Mouse (Mus musculus) MEL (cell line): ENCODE measurements around the gene Trpm2. TPM values are rescaled to one million over a fixed set of nuclear protein-coding genes. Genes with fewer than 3 reads are reported as not detected.

Experiments used
- DNase-seq: peaks from one replicate; pipeline ENCODE4 v3.0.0; 2011; ENCODE audit warnings: low read depth, low spot score
- H3K27ac ChIP-seq: 2 replicates; pipeline ENCODE4 v1.5.1; 2012; ENCODE audit warnings: low read depth, mild to moderate bottlenecking, control low read depth, low read length, moderate library complexity; ENCODE audit not compliant: control insufficient read depth
- H3K27me3 ChIP-seq, 2 experiments: fragments of 150-350 bp in 1 of 2; sonication (generic) in 1 of 2; 2 replicates each; pipeline ENCODE4 v1.6.1; 2012; ENCODE audit warnings: low read length in 2 of 2, mild to moderate bottlenecking in 2 of 2, improper control_type of control experiment in 1 of 2, moderate library complexity in 1 of 2; ENCODE audit not compliant: insufficient read depth in 2 of 2, control insufficient read depth in 1 of 2
- H3K36me3 ChIP-seq, 2 experiments: 2 replicates each; pipeline ENCODE4 v1.6.1; 2012 to 2014; ENCODE audit warnings: low read length in 2 of 2, improper control_type of control experiment in 1 of 2, inconsistent platforms in 1 of 2, mild to moderate bottlenecking in 1 of 2; ENCODE audit not compliant: insufficient read depth in 2 of 2, control insufficient read depth in 1 of 2
- H3K4me1 ChIP-seq, 2 experiments: fragments of 150-350 bp in 1 of 2; sonication (generic) in 1 of 2; 2 replicates each; pipeline ENCODE4 v1.6.1; 2012; ENCODE audit warnings: low read length in 2 of 2, improper control_type of control experiment in 1 of 2, mild to moderate bottlenecking in 1 of 2; ENCODE audit not compliant: insufficient read depth in 2 of 2, control insufficient read depth in 1 of 2
- H3K4me3 ChIP-seq, 2 experiments: fragments of 150-350 bp in 1 of 2; sonication (generic) in 1 of 2; 2 replicates each; pipeline ENCODE4 v1.5.1; 2012; ENCODE audit warnings: low read depth in 2 of 2, low read length in 2 of 2, mild to moderate bottlenecking in 2 of 2, moderate library complexity in 2 of 2, control low read depth in 1 of 2, improper control_type of control experiment in 1 of 2; ENCODE audit not compliant: control insufficient read depth in 1 of 2, insufficient read depth in 1 of 2
- H3K79me2 ChIP-seq: 2 replicates; pipeline ENCODE4 v1.6.1; 2012; ENCODE audit warnings: mild to moderate bottlenecking, low read length, moderate library complexity; ENCODE audit not compliant: control insufficient read depth, poor library complexity, insufficient read depth
- H3K9ac ChIP-seq: 2 replicates; pipeline ENCODE4 v1.6.1; 2012; ENCODE audit warnings: low read depth, mild to moderate bottlenecking, control low read depth, low read length, moderate library complexity; ENCODE audit not compliant: control insufficient read depth, poor library complexity, severe bottlenecking
- H3K9me3 ChIP-seq: fragments of 150-350 bp; sonication (generic); replicated peaks from 2 replicates; pipeline ENCODE4 v1.6.1; 2012; ENCODE audit warnings: mild to moderate bottlenecking, low read length, improper control_type of control experiment, moderate library complexity; ENCODE audit not compliant: insufficient read depth
- CHD2 ChIP-seq: IDR thresholded peaks from 2 replicates; pipeline ENCODE4 v1.6.1; 2011; ENCODE audit warnings: low read length, improper control_type of control experiment
- CTCF ChIP-seq, 3 experiments: IDR thresholded peaks in 2 of 3; conservative IDR thresholded peaks in 1 of 3; 2 replicates each; pipeline ENCODE4 v1.5.1; 2011 to 2012; ENCODE audit warnings: low read length in 3 of 3, low read depth in 2 of 3, mild to moderate bottlenecking in 2 of 3, improper control_type of control experiment in 1 of 3, inconsistent platforms in 1 of 3, mixed read lengths in 1 of 3, moderate library complexity in 1 of 3; ENCODE audit not compliant: control insufficient read depth in 1 of 3, insufficient read depth in 1 of 3, poor library complexity in 1 of 3, severe bottlenecking in 1 of 3
- ELF1 ChIP-seq: IDR thresholded peaks from 2 replicates; pipeline ENCODE4 v1.6.1; 2014; ENCODE audit warnings: low read depth, mild to moderate bottlenecking, inconsistent platforms, low read length, improper control_type of control experiment, moderate library complexity
- JUND ChIP-seq: IDR thresholded peaks from 2 replicates; pipeline ENCODE4 v1.6.1; 2011; ENCODE audit warnings: low read depth, mild to moderate bottlenecking, improper control_type of control experiment, low read length
- MAZ ChIP-seq: IDR thresholded peaks from 2 replicates; pipeline ENCODE4 v1.6.1; 2012; ENCODE audit warnings: low read depth, mild to moderate bottlenecking, inconsistent platforms, low read length, improper control_type of control experiment
- MEF2A ChIP-seq: IDR thresholded peaks from 2 replicates; pipeline ENCODE4 v1.6.1; 2014; ENCODE audit warnings: low read depth, mild to moderate bottlenecking, inconsistent platforms, low read length, improper control_type of control experiment; ENCODE audit not compliant: poor library complexity, insufficient replicate concordance, severe bottlenecking; ENCODE audit errors: extremely low read depth
- MYB ChIP-seq: IDR thresholded peaks from 2 replicates; pipeline ENCODE4 v1.6.1; 2011; ENCODE audit warnings: mild to moderate bottlenecking, low read depth, low read length, improper control_type of control experiment
- MYC ChIP-seq: IDR thresholded peaks from 2 replicates; pipeline ENCODE4 v1.6.1; 2011; ENCODE audit warnings: low read depth, mild to moderate bottlenecking, low read length, improper control_type of control experiment, moderate library complexity
- NELFE ChIP-seq: IDR thresholded peaks from 2 replicates; pipeline ENCODE4 v1.6.1; 2011; ENCODE audit warnings: low read depth, low read length, improper control_type of control experiment
- POLR2A ChIP-seq, 2 experiments: IDR thresholded peaks; 2 replicates each; pipeline ENCODE4 v1.6.1; 2011 to 2012; ENCODE audit warnings: low read length in 2 of 2, mild to moderate bottlenecking in 2 of 2, control low read depth in 1 of 2, improper control_type of control experiment in 1 of 2, low read depth in 1 of 2, moderate library complexity in 1 of 2; ENCODE audit not compliant: control insufficient read depth in 1 of 2, insufficient read depth in 1 of 2, poor library complexity in 1 of 2
- RAD21 ChIP-seq: IDR thresholded peaks from 2 replicates; pipeline ENCODE4 v1.6.1; 2011; ENCODE audit warnings: mild to moderate bottlenecking, low read depth, low read length, improper control_type of control experiment
- SIN3A ChIP-seq: IDR thresholded peaks from 2 replicates; pipeline ENCODE4 v1.6.1; 2012; ENCODE audit warnings: low read length, improper control_type of control experiment, inconsistent platforms
- SMC3 ChIP-seq: IDR thresholded peaks from 2 replicates; pipeline ENCODE4 v1.6.1; 2011; ENCODE audit warnings: low read depth, low read length, improper control_type of control experiment
- TAL1 ChIP-seq: IDR thresholded peaks from 2 replicates; pipeline ENCODE4 v1.6.1; 2012; ENCODE audit warnings: mild to moderate bottlenecking, inconsistent platforms, low read length, moderate library complexity, mixed read lengths
- TBP ChIP-seq: IDR thresholded peaks from 2 replicates; pipeline ENCODE4 v1.8.0; 2011; ENCODE audit warnings: low read depth, low read length, improper control_type of control experiment
- UBTF ChIP-seq: IDR thresholded peaks from 2 replicates; pipeline ENCODE4 v1.6.1; 2012; ENCODE audit warnings: low read depth, mild to moderate bottlenecking, inconsistent platforms, low read length, improper control_type of control experiment, moderate library complexity, borderline replicate concordance; ENCODE audit not compliant: insufficient read depth
- USF1 ChIP-seq: IDR thresholded peaks from 2 replicates; pipeline ENCODE4 v1.6.1; 2014; ENCODE audit warnings: low read depth, mild to moderate bottlenecking, inconsistent platforms, low read length, improper control_type of control experiment, moderate library complexity
- ZC3H11A ChIP-seq: IDR thresholded peaks from 2 replicates; pipeline ENCODE4 v1.6.1; 2012; ENCODE audit warnings: low read depth, mild to moderate bottlenecking, inconsistent platforms, low read length, improper control_type of control experiment
- ZKSCAN1 ChIP-seq: IDR thresholded peaks from 2 replicates; pipeline ENCODE4 v1.6.1; 2012; ENCODE audit warnings: low read depth, mild to moderate bottlenecking, inconsistent platforms, low read length, improper control_type of control experiment, moderate library complexity
- polyA plus RNA-seq, 2 experiments: library from polyadenylated mRNA; stranded (reverse) in 1 of 2; unstranded in 1 of 2; fragments of >175 nt in 1 of 2; fragments of >200 nt in 1 of 2; gene quantifications; 2 replicates each; pipeline versions ENCODE4 v1.2.1 to v1.2.4; 2012; ENCODE audit warnings: low replicate concordance in 2 of 2, low read depth in 1 of 2; ENCODE audit not compliant: insufficient read length in 2 of 2, insufficient read depth in 1 of 2, missing spikeins in 1 of 2
- total RNA-seq: library from RNA; depleted of rRNA; stranded (reverse); fragments of 300-350 nt; gene quantifications from 2 replicates; pipeline ENCODE4 v1.2.3, GENCODE M21; 2012

Gene Trpm2
- total and polyA plus RNA-seq, 3 experiments = 7.8 to 18.5 TPM; not detected in 1

- Histone ChIP-seq H3K9ac (no peak overlapping the region), H3K4me3 (no peak overlapping the region), H3K4me1 (peaks cover 0 to 6% of the 10 kb centered on the region in 2 experiments; a peak in 2 of 4 replicates), H3K27ac (no peak overlapping the region), H3K27me3 (no peaks in the 10 kb centered on the region; a peak in 1 of 4 replicates), H3K36me3 (no peaks in the 10 kb centered on the region), H3K9me3 (no peaks in the 10 kb centered on the region), H3K79me2 (no peaks in the 10 kb centered on the region)
- TF ChIP-seq JUND (no peak), MYC (no peak)
- no peak for DNase-seq
Measured at GRCm38 (mm10) chr10:78016366-78016765, 46.0 kb upstream of the Trpm2 start.

DNA sequence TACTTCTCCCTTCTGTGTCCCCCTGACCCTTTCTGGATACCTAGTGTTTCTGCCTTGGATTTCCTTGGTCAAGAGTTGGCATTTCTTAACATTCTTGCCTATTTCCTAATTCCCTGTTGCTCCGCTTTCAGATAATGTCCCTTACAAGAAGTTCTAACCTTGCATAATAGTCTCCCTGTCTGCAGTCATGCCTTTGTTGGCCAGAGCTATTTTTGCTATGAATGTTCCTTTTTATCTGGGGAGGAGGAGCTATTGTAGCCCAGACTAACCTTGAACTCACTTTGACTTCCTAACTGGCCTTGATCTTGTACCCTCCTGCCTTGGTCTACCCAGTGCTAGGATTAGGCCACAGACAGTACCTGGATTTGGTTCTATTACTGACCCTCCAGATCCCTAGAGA lies 45.1 kb upstream of the Trpm2 start:
- H3K9me3 ChIP-seq = no peaks in the 10 kb centered on the region
- H3K27me3 ChIP-seq = no peaks in the 10 kb centered on the region; a peak in 1 of 4 replicates
- H3K4me1 ChIP-seq = peaks cover 0 to 8% of the 10 kb centered on the region in 2 experiments; a peak in 2 of 4 replicates
- no peak overlapping the region for H3K9ac ChIP-seq
- DNase-seq = no peak
- no peak overlapping the region for H3K4me3 ChIP-seq
- no peak for TF ChIP-seq CTCF (IDR thresholded peaks at IDR 0.05 in 2 of 3, conservative IDR thresholded peaks at IDR 0.05 in 1 of 3; ENCODE audit: control insufficient read depth in 1 of 3, insufficient read depth in 1 of 3, low read depth in 2 of 3, low read length in 3 of 3, poor library complexity in 1 of 3, severe bottlenecking in 1 of 3)
- no peak for TF ChIP-seq USF1
- TF ChIP-seq ZC3H11A = no peak
- no peak for TF ChIP-seq MEF2A
- TF ChIP-seq MYB = no peak
- TF ChIP-seq RAD21 = no peak
- no peak for TF ChIP-seq UBTF
- TF ChIP-seq CHD2 = no peak
- no peak for TF ChIP-seq SMC3
- TF ChIP-seq POLR2A (IDR thresholded peaks at IDR 0.05; ENCODE audit: control insufficient read depth in 1 of 2, insufficient read depth in 1 of 2, low read depth in 1 of 2, low read length in 2 of 2, poor library complexity in 1 of 2) = no peak
- no peak for TF ChIP-seq ELF1
- no peak for TF ChIP-seq TAL1
- TF ChIP-seq MAZ = no peak
- TF ChIP-seq ZKSCAN1 = no peak
- no peak for TF ChIP-seq SIN3A
- no peak for TF ChIP-seq NELFE
- TF ChIP-seq TBP = no peak
- no peaks in the 10 kb centered on the region for H3K36me3 ChIP-seq
- no peak overlapping the region for H3K27ac ChIP-seq
- no peaks in the 10 kb centered on the region for H3K79me2 ChIP-seq
